In genomic region chr7:45240109-45240508, GRCm38 (mm10) we compare ENCODE assay signal across 18 mouse cellular contexts. TPM values are rescaled to one million over a fixed set of nuclear protein-coding genes. Genes with fewer than 3 reads are reported as not detected.
A peak's percentile ranks its signal among the peaks of the same experiment; 100 is the strongest.
DNase-seq lines count a peak whose midpoint lies in the region; ATAC-seq and TF ChIP-seq lines count a peak whose summit lies in the region.
"Had no signal": no experiment of that assay in that cellular context is flagged by ENCODE, and none has a peak within 500 bp of the region (broad histone marks: within the 10 kb centered on the region; RNA-seq: fewer than 3 reads in every experiment).

No protein-coding gene starts in this region.

- no peaks in the 10 kb centered on the region for H3K36me3 ChIP-seq in forebrain, embryonic 13.5 days (ENCODE audit: poor library complexity, severe bottlenecking)
- H3K36me3 ChIP-seq in forebrain, embryonic 12.5 days (replicated peaks) = no peaks in the 10 kb centered on the region
- H3K36me3 ChIP-seq in liver, postnatal 0 days (replicated peaks; ENCODE audit: insufficient read depth, low read length) = no peaks in the 10 kb centered on the region
- H3K36me3 ChIP-seq in liver, embryonic 12.5 days = no peaks in the 10 kb centered on the region
- H3K36me3 ChIP-seq in ES-E14 (ENCODE audit: control insufficient read depth, insufficient read depth, low read length, poor library complexity, severe bottlenecking) = no peaks in the 10 kb centered on the region
- no peaks in the 10 kb centered on the region for H3K36me3 ChIP-seq in midbrain, embryonic 15.5 days (replicated peaks)
- H3K36me3 ChIP-seq: hindbrain, embryonic 10.5 days; kidney, embryonic 15.5 days; liver, embryonic 15.5 days had no signal

- no peak overlapping the region for H3K9ac ChIP-seq in forebrain, embryonic 13.5 days
- no peak overlapping the region for H3K9ac ChIP-seq in forebrain, embryonic 12.5 days
- no peak overlapping the region for H3K9ac ChIP-seq in liver, postnatal 0 days (replicated peaks)
- H3K9ac ChIP-seq in liver, embryonic 12.5 days = no peak overlapping the region
- no peak overlapping the region; the same call in 1 of the 2 replicates for H3K9ac ChIP-seq in ES-E14 (ENCODE audit: insufficient read depth, low read depth, low read length, poor library complexity, severe bottlenecking)
- no peak overlapping the region for H3K9ac ChIP-seq in midbrain, embryonic 15.5 days
- H3K9ac ChIP-seq: liver, embryonic 15.5 days had no signal

- no peak for TF ChIP-seq CTCF in liver, postnatal 0 days (IDR thresholded peaks at IDR 0.05; ENCODE audit: low read depth)

- TF ChIP-seq EP300 in liver, postnatal 0 days (IDR thresholded peaks at IDR 0.05; ENCODE audit: low read depth) = no peak

- 69% methylated on average over 7 of the region's 7 CpGs for WGBS in forebrain, embryonic 13.5 days
- 71% methylated on average over 7 of the region's 7 CpGs for WGBS in forebrain, embryonic 12.5 days
- WGBS in liver, postnatal 0 days (ENCODE audit: insufficient replicate concordance) = 78% methylated on average over 7 of the region's 7 CpGs
- 62% methylated on average over 7 of the region's 7 CpGs for WGBS in liver, embryonic 12.5 days (ENCODE audit: insufficient replicate concordance)
- 61% methylated on average over 7 of the region's 7 CpGs for WGBS in midbrain, embryonic 15.5 days

- H3K27ac ChIP-seq in forebrain, embryonic 13.5 days = no peak overlapping the region
- no peak overlapping the region for H3K27ac ChIP-seq in forebrain, embryonic 12.5 days
- H3K27ac ChIP-seq in liver, postnatal 0 days (ENCODE audit: low read depth) = peak overlapping the region; percentile 91; the same call in 1 of the 2 replicates
- no peak overlapping the region for H3K27ac ChIP-seq in liver, embryonic 12.5 days
- peak overlapping the region; percentile 85; the same call in 1 of the 2 replicates for H3K27ac ChIP-seq in ES-E14 (ENCODE audit: insufficient read depth, low read depth, low read length, poor library complexity, severe bottlenecking)
- H3K27ac ChIP-seq in midbrain, embryonic 15.5 days = no peak overlapping the region

- H3K4me3 ChIP-seq in forebrain, embryonic 13.5 days = no peak overlapping the region
- H3K4me3 ChIP-seq in forebrain, embryonic 12.5 days (replicated peaks) = no peak overlapping the region; the same call in 1 of the 2 replicates
- no peak overlapping the region for H3K4me3 ChIP-seq in liver, postnatal 0 days (ENCODE audit: low read depth, low read length)
- no peak overlapping the region for H3K4me3 ChIP-seq in liver, embryonic 12.5 days
- H3K4me3 ChIP-seq in ES-E14 (ENCODE audit: insufficient read depth in 1 of 2, low read depth in 1 of 2, low read length in 2 of 2, poor library complexity in 1 of 2, severe bottlenecking in 1 of 2) = no peak overlapping the region
- no peak overlapping the region for H3K4me3 ChIP-seq in midbrain, embryonic 15.5 days
- H3K4me3 ChIP-seq: liver, embryonic 15.5 days had no signal

- H3K9me3 ChIP-seq in forebrain, embryonic 13.5 days (replicated peaks) = no peaks in the 10 kb centered on the region
- no peaks in the 10 kb centered on the region for H3K9me3 ChIP-seq in forebrain, embryonic 12.5 days
- no peaks in the 10 kb centered on the region for H3K9me3 ChIP-seq in liver, postnatal 0 days (ENCODE audit: low read length)
- no peaks in the 10 kb centered on the region for H3K9me3 ChIP-seq in liver, embryonic 12.5 days (replicated peaks)
- no peaks in the 10 kb centered on the region for H3K9me3 ChIP-seq in ES-E14 (ENCODE audit: control insufficient read depth, insufficient read depth, low read depth, low read length)
- H3K9me3 ChIP-seq in midbrain, embryonic 15.5 days = no peaks in the 10 kb centered on the region
- H3K9me3 ChIP-seq: hindbrain, embryonic 10.5 days; kidney, embryonic 15.5 days; liver, embryonic 15.5 days had no signal

- DNase-seq in liver, postnatal 0 days = peak; percentile 9
- no peak for DNase-seq in ES-E14 (ENCODE audit: low read depth, low spot score)
- no peak for DNase-seq in cerebellum, postnatal 4 days (ENCODE audit: low spot score in 2 of 2)
- no peak for DNase-seq in left cerebral cortex, adult 18-20 months (ENCODE audit: low spot score in 2 of 2)
- DNase-seq: cerebellum, adult 8-10 months; gastrocnemius, postnatal 36 days; thymus, adult 2 months had no signal

- peaks cover 15% of the 10 kb centered on the region for H3K4me1 ChIP-seq in forebrain, embryonic 13.5 days
- H3K4me1 ChIP-seq in forebrain, embryonic 12.5 days = peaks cover 19% of the 10 kb centered on the region
- peaks cover 14% of the 10 kb centered on the region for H3K4me1 ChIP-seq in liver, postnatal 0 days (ENCODE audit: insufficient read depth)
- peaks cover 47% of the 10 kb centered on the region for H3K4me1 ChIP-seq in liver, embryonic 12.5 days
- H3K4me1 ChIP-seq in ES-E14 (ENCODE audit: control insufficient read depth in 2 of 2, insufficient read depth in 2 of 2, low read length in 2 of 2, poor library complexity in 1 of 2) = peaks cover 11 to 26% of the 10 kb centered on the region in 2 experiments
- H3K4me1 ChIP-seq in midbrain, embryonic 15.5 days = peaks cover 11% of the 10 kb centered on the region

- peaks cover 56% of the 10 kb centered on the region for H3K27me3 ChIP-seq in forebrain, embryonic 13.5 days
- H3K27me3 ChIP-seq in forebrain, embryonic 12.5 days = peaks cover 62% of the 10 kb centered on the region
- H3K27me3 ChIP-seq in liver, postnatal 0 days (ENCODE audit: insufficient read depth, low read length) = no peaks in the 10 kb centered on the region
- peaks cover 18% of the 10 kb centered on the region; the same call in 1 of the 2 replicates for H3K27me3 ChIP-seq in liver, embryonic 12.5 days (replicated peaks)
- H3K27me3 ChIP-seq in midbrain, embryonic 15.5 days (replicated peaks) = peaks cover 20% of the 10 kb centered on the region; the same call in 1 of the 2 replicates

- in situ Hi-C loops in ES-E14 (cut with MboI; ENCODE audit: low sequenced_read_pairs in 2 of 2, unreplicated experiment in 2 of 2) = no loop called here

- ATAC-seq in forebrain, embryonic 13.5 days = no peak
- no peak for ATAC-seq in forebrain, embryonic 12.5 days (ENCODE audit: low FRiP score)
- no peak for ATAC-seq in liver, postnatal 0 days
- no peak for ATAC-seq in liver, embryonic 12.5 days
- no peak for ATAC-seq in midbrain, embryonic 15.5 days (replicated peaks)

- H3K4me2 ChIP-seq in forebrain, embryonic 13.5 days = peak overlapping the region; percentile 67; the same call in 1 of the 2 replicates
- no peak overlapping the region for H3K4me2 ChIP-seq in forebrain, embryonic 12.5 days
- H3K4me2 ChIP-seq in liver, postnatal 0 days (ENCODE audit: low read depth, low read length) = no peak overlapping the region
- no peak overlapping the region for H3K4me2 ChIP-seq in liver, embryonic 12.5 days
- peak overlapping the region; percentile 87; the same call in 1 of the 2 replicates for H3K4me2 ChIP-seq in midbrain, embryonic 15.5 days

RNA-seq across cellular contexts. Expression of gene Slc6a16, which starts 0.8 kb away (rescaled TPM):
- polyA plus RNA-seq in forebrain, embryonic 13.5 days (2015; fragmentation: Nextera tagmentation; extraction: Ambion mirVana) = 0.11 and 0.23 TPM in 2 replicates
- polyA plus RNA-seq in forebrain, embryonic 12.5 days (2016; fragmentation: Nextera tagmentation; extraction: Ambion mirVana) = 0.09 and 0.20 TPM in 2 replicates
- polyA plus RNA-seq in liver, postnatal 0 days (2015; fragmentation: Nextera tagmentation; extraction: Ambion mirVana) = 0.46 and 0.49 TPM in 2 replicates
- polyA plus RNA-seq in liver, embryonic 12.5 days (2016; fragmentation: Nextera tagmentation; extraction: Ambion mirVana) = not detected in 2 replicates
- 12.7 and 14.6 TPM in 2 replicates for total RNA-seq in ES-E14 (2012; rRNA removed)
- polyA plus RNA-seq in midbrain, embryonic 15.5 days (2015; fragmentation: Nextera tagmentation; extraction: Ambion mirVana) = 0.50 and 0.91 TPM in 2 replicates
- 1 to 10 TPM; 1.7 to 1.9 TPM for total RNA-seq in left cerebral cortex, adult 18-20 months (2021)
- total RNA-seq: adrenal gland, adult 18-20 months; gastrocnemius, postnatal 36 days had no signal
- polyA plus RNA-seq: hindbrain, embryonic 10.5 days; intestine, postnatal 0 days; liver, embryonic 15.5 days; lung, postnatal 0 days; small intestine, adult 2 months had no signal

RNA-seq across cellular contexts. Expression of gene Cd37, which starts 1.2 kb away (rescaled TPM):
- polyA plus RNA-seq in forebrain, embryonic 13.5 days (2015; fragmentation: Nextera tagmentation; extraction: Ambion mirVana) = 0.96 and 1.3 TPM in 2 replicates
- 1.2 and 1.3 TPM in 2 replicates for polyA plus RNA-seq in forebrain, embryonic 12.5 days (2016; fragmentation: Nextera tagmentation; extraction: Ambion mirVana)
- polyA plus RNA-seq in liver, postnatal 0 days (2015; fragmentation: Nextera tagmentation; extraction: Ambion mirVana) = 29.8 and 31.8 TPM in 2 replicates
- polyA plus RNA-seq in liver, embryonic 12.5 days (2016; fragmentation: Nextera tagmentation; extraction: Ambion mirVana) = 14.0 and 14.6 TPM in 2 replicates
- 37.6 and 50.8 TPM in 2 replicates for total RNA-seq in ES-E14 (2012; rRNA removed)
- polyA plus RNA-seq in midbrain, embryonic 15.5 days (2015; fragmentation: Nextera tagmentation; extraction: Ambion mirVana) = 1.3 and 1.7 TPM in 2 replicates
- total RNA-seq in left cerebral cortex, adult 18-20 months (2021) = 1 to 10 TPM; 4.8 to 5.3 TPM

RNA-seq across cellular contexts. Expression of gene Tead2, which starts 24.6 kb away (rescaled TPM):
- 181 and 198 TPM in 2 replicates for polyA plus RNA-seq in forebrain, embryonic 13.5 days (2015; fragmentation: Nextera tagmentation; extraction: Ambion mirVana)
- 245 and 256 TPM in 2 replicates for polyA plus RNA-seq in forebrain, embryonic 12.5 days (2016; fragmentation: Nextera tagmentation; extraction: Ambion mirVana)
- polyA plus RNA-seq in liver, postnatal 0 days (2015; fragmentation: Nextera tagmentation; extraction: Ambion mirVana) = 15.5 and 20.2 TPM in 2 replicates
- polyA plus RNA-seq in liver, embryonic 12.5 days (2016; fragmentation: Nextera tagmentation; extraction: Ambion mirVana) = 23.6 and 28.2 TPM in 2 replicates
- total RNA-seq in ES-E14 (2012; rRNA removed) = 95.9 and 111 TPM in 2 replicates
- polyA plus RNA-seq in midbrain, embryonic 15.5 days (2015; fragmentation: Nextera tagmentation; extraction: Ambion mirVana) = 45.7 and 55.8 TPM in 2 replicates
- 1 to 10 TPM; 2.1 to 4.3 TPM for total RNA-seq in left cerebral cortex, adult 18-20 months (2021)

RNA-seq across cellular contexts. Expression of gene Dkkl1, which starts 28.2 kb away (rescaled TPM):
- 0.59 and 0.63 TPM in 2 replicates for polyA plus RNA-seq in forebrain, embryonic 13.5 days (2015; fragmentation: Nextera tagmentation; extraction: Ambion mirVana)
- polyA plus RNA-seq in forebrain, embryonic 12.5 days (2016; fragmentation: Nextera tagmentation; extraction: Ambion mirVana) = 0.72 and 0.78 TPM in 2 replicates
- polyA plus RNA-seq in liver, postnatal 0 days (2015; fragmentation: Nextera tagmentation; extraction: Ambion mirVana) = 0.95 and 1.5 TPM in 2 replicates
- 1.9 and 3.0 TPM in 2 replicates for polyA plus RNA-seq in liver, embryonic 12.5 days (2016; fragmentation: Nextera tagmentation; extraction: Ambion mirVana)
- total RNA-seq in ES-E14 (2012; rRNA removed) = 4.7 and 6.9 TPM in 2 replicates
- 4.0 and 5.8 TPM in 2 replicates for polyA plus RNA-seq in midbrain, embryonic 15.5 days (2015; fragmentation: Nextera tagmentation; extraction: Ambion mirVana)
- 10 to 100 TPM; 33.6 to 38.3 TPM for total RNA-seq in left cerebral cortex, adult 18-20 months (2021)
- total RNA-seq: adrenal gland, adult 18-20 months; gastrocnemius, postnatal 36 days had no signal

RNA-seq across cellular contexts. Expression of gene Ccdc155, which starts 35.4 kb away (rescaled TPM):
- 0.87 and 0.93 TPM in 2 replicates for polyA plus RNA-seq in forebrain, embryonic 13.5 days (2015; fragmentation: Nextera tagmentation; extraction: Ambion mirVana)
- 1.2 TPM in 2 replicates for polyA plus RNA-seq in forebrain, embryonic 12.5 days (2016; fragmentation: Nextera tagmentation; extraction: Ambion mirVana)
- polyA plus RNA-seq in liver, postnatal 0 days (2015; fragmentation: Nextera tagmentation; extraction: Ambion mirVana) = 0.06 TPM in 1 of 2 replicates, not detected in the other
- polyA plus RNA-seq in liver, embryonic 12.5 days (2016; fragmentation: Nextera tagmentation; extraction: Ambion mirVana) = 0.07 and 0.13 TPM in 2 replicates
- 2.4 and 2.7 TPM in 2 replicates for total RNA-seq in ES-E14 (2012; rRNA removed)
- polyA plus RNA-seq in midbrain, embryonic 15.5 days (2015; fragmentation: Nextera tagmentation; extraction: Ambion mirVana) = 0.63 and 0.84 TPM in 2 replicates
- 1 to 10 TPM; 4.9 to 9.7 TPM for total RNA-seq in left cerebral cortex, adult 18-20 months (2021)
- total RNA-seq: gastrocnemius, postnatal 36 days had no signal
- polyA plus RNA-seq: intestine, postnatal 0 days; small intestine, adult 2 months had no signal

Comparison
In these comparisons a context has a peak if more than half of its experiments do, and no peak if none do; other contexts are left out.
1. H3K27ac ChIP-seq: peak in liver, postnatal 0 days (single experiment) and ES-E14 (single experiment); none in forebrain, embryonic 13.5 days (single experiment), forebrain, embryonic 12.5 days (single experiment), liver, embryonic 12.5 days (single experiment) and midbrain, embryonic 15.5 days (single experiment).
2. H3K4me2 ChIP-seq: peak in forebrain, embryonic 13.5 days (single experiment) and midbrain, embryonic 15.5 days (single experiment); none in forebrain, embryonic 12.5 days (single experiment), liver, postnatal 0 days (single experiment) and liver, embryonic 12.5 days (single experiment).